Mouse (Mus musculus) hindbrain, embryonic 13.5 days (tissue): Measurements from ENCODE around the gene Ptpre. TPM values are rescaled to one million over a fixed set of nuclear protein-coding genes. Genes with fewer than 3 reads are reported as not detected.
"Not testable (repeated sequence)": the region's sequence is repeated elsewhere in the genome, so short reads cannot be mapped to it uniquely, and the experiment has no call there.

Experiments
- ATAC-seq: fragments of 200-750 bp; cut with Nextera tagmentation; 2 replicates; pipeline ENCODE4 v1.8.0; 2017; ENCODE audit warnings: moderate TSS enrichment; ENCODE audit not compliant: low FRiP score
- H3K27ac ChIP-seq: fragments of 300-500 bp; sonication (generic); 2 replicates; pipeline ENCODE4 v1.5.1; 2015; ENCODE audit warnings: inconsistent platforms, mild to moderate bottlenecking, moderate library complexity
- H3K27me3 ChIP-seq: fragments of 300-500 bp; sonication (generic); 2 replicates; pipeline ENCODE4 v1.6.1; 2015; ENCODE audit warnings: mild to moderate bottlenecking, inconsistent platforms
- H3K36me3 ChIP-seq: fragments of 300-500 bp; sonication (generic); 2 replicates; pipeline ENCODE4 v1.6.1; 2015; ENCODE audit warnings: mild to moderate bottlenecking, inconsistent platforms
- H3K4me1 ChIP-seq: fragments of 300-500 bp; sonication (generic); replicated peaks from 2 replicates; pipeline ENCODE4 v1.6.1; 2015; ENCODE audit warnings: inconsistent platforms
- H3K4me2 ChIP-seq: fragments of 300-500 bp; sonication (generic); 2 replicates; pipeline ENCODE4 v1.6.1; 2015; ENCODE audit warnings: inconsistent platforms, mild to moderate bottlenecking, moderate library complexity
- H3K4me3 ChIP-seq: fragments of 300-500 bp; sonication (generic); 2 replicates; pipeline ENCODE4 v1.5.1; 2015; ENCODE audit warnings: mild to moderate bottlenecking, inconsistent platforms
- H3K9ac ChIP-seq: fragments of 300-500 bp; sonication (generic); 2 replicates; pipeline ENCODE4 v1.6.1; 2015; ENCODE audit warnings: mild to moderate bottlenecking, inconsistent platforms
- H3K9me3 ChIP-seq: fragments of 300-500 bp; sonication (generic); 2 replicates; pipeline ENCODE4 v1.6.1; 2016; ENCODE audit warnings: inconsistent platforms
- WGBS: fragments of 180-500 bp; shearing (Covaris S2); methylation state at CpG from one replicate; pipeline ENCODE4 v1.1.7; 2015; 5-methylcytosine and 5-hydroxymethylcytosine counted together
- polyA plus RNA-seq: library from polyadenylated mRNA; unstranded; fragments of >200 nt; fragmentation: Nextera tagmentation; extraction: Ambion mirVana; gene quantifications from 2 replicates; pipeline ENCODE4 v1.2.1, GENCODE M21; 2015

The Ptpre gene
- polyA plus RNA-seq, 1 experiment from 2014 or later = 4.4 TPM

DNA sequence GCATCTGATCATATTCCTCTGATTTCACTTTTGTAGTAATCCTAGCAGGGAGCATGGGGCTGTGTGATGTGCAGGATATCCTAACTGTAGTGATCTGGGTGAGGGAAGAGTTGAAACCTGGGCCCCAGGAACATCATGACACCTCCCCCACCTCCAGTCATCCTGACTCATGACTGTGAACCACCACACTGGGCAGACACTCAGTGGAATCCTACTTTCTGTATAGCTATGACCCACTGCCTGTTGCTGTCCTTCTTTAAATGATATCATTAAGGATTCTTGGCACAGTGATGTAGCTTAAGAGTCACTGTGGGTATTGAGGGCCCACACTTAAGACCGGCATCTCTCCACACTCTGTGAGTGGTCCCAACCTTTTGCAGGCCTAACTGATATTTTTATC, 30.3 kb downstream of the Ptpre start:
- WGBS = 87% methylated on average over 1 of the region's 1 CpGs

DNA sequence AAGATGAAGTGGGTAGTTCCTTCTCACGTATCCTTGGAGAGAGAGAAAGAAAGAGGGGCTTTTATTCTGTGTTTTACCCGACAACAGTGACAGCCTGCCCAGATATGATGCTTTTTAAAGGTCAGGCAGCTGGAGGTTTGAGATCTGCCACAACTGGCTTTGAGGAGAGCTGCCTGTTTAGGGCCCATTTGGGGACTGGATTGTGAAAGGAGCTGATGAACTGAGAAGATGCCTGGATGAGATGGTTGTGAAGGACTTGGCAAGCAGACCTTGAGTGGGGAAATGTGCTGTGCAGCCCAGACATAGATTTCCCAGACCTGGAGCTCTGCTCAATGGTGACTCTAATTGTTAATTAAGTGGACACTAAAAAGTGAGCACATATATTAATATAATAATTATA, 31.3 kb downstream of the Ptpre start:
- Histone ChIP-seq H3K27ac (peak overlapping the region; percentile 6; the same call in 1 of the 2 replicates), H3K4me2 (no peak overlapping the region), H3K27me3 (no peaks in the 10 kb centered on the region), H3K36me3 (no peaks in the 10 kb centered on the region), H3K4me1 (peaks cover 23% of the 10 kb centered on the region), H3K9me3 (no peaks in the 10 kb centered on the region), H3K4me3 (no peak overlapping the region), H3K9ac (no peak overlapping the region)
- WGBS = 72% methylated on average over 2 of the region's 2 CpGs
- ATAC-seq = no peak

More for the DNA sequence above, 30.3 kb downstream of the Ptpre start:
- Histone ChIP-seq H3K27me3 (no peaks in the 10 kb centered on the region), H3K27ac (no peak overlapping the region; the same call in 1 of the 2 replicates), H3K4me3 (no peak overlapping the region), H3K4me2 (no peak overlapping the region), H3K9ac (no peak overlapping the region), H3K9me3 (no peaks in the 10 kb centered on the region), H3K36me3 (no peaks in the 10 kb centered on the region), H3K4me1 (peaks cover 23% of the 10 kb centered on the region)
- ATAC-seq = no peak

GRCm38 (mm10) chr7:135571392-135571791, 34.1 kb downstream of the Ptpre start:
- no peak for ATAC-seq
- no peak overlapping the region for H3K4me2 ChIP-seq
- H3K27me3 ChIP-seq = no peaks in the 10 kb centered on the region
- peaks cover 17% of the 10 kb centered on the region for H3K4me1 ChIP-seq
- H3K36me3 ChIP-seq = no peaks in the 10 kb centered on the region
- H3K27ac ChIP-seq = no peak overlapping the region
- H3K4me3 ChIP-seq = no peak overlapping the region
- H3K9ac ChIP-seq = no peak overlapping the region
- H3K9me3 ChIP-seq = no peaks in the 10 kb centered on the region

DNA sequence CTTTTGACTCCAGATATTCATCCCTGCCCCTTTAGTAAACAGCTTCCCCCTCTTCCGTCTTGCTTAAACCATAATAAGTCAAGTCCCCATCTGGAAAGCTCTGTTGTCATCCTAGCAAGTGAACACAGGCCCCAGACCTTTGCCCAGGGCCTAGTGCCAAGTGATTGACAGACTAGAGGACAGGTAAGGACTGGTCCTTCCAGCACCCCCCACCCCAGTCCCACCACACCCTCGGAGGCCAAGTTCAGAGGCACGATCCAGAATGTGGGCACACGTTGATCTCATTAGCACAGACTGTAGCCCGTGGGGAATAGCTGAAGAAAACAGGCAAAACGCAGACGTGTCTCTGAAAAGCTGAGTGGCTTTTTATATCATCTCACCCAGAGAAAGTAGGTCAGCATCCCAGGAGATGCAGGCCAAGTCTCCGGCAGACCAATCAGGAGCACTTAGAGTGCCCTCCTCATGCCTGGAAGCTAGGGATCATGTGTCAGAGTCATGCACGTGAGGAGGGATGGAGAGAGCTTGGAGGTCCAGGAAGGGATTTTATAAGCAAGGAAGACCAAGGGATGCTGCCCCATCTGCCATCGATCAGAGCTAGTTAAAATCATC, 34.8 kb downstream of the Ptpre start:
- Histone ChIP-seq H3K27me3 (no peaks in the 10 kb centered on the region), H3K4me3 (no peak overlapping the region), H3K27ac (peak overlapping the region; percentile 48; the same call in 1 of the 2 replicates), H3K9me3 (no peaks in the 10 kb centered on the region), H3K4me2 (no peak overlapping the region), H3K4me1 (peaks cover 17% of the 10 kb centered on the region), H3K36me3 (no peaks in the 10 kb centered on the region), H3K9ac (no peak overlapping the region)
- no peak for ATAC-seq
- 62% methylated on average over 10 of the region's 10 CpGs for WGBS

GRCm38 (mm10) chr7:135575319-135576069, 38.2 kb downstream of the Ptpre start:
- 88% methylated on average over 7 of the region's 7 CpGs for WGBS
- not testable (repeated sequence) for ATAC-seq, H3K4me1 ChIP-seq

GRCm38 (mm10) chr7:135576329-135576728, 39.0 kb downstream of the Ptpre start:
- Histone ChIP-seq H3K4me3 (no peak overlapping the region), H3K4me1 (peaks cover 10% of the 10 kb centered on the region), H3K9ac (no peak overlapping the region), H3K27me3 (no peaks in the 10 kb centered on the region), H3K9me3 (no peaks in the 10 kb centered on the region), H3K27ac (no peak overlapping the region), H3K36me3 (no peaks in the 10 kb centered on the region), H3K4me2 (no peak overlapping the region)
- 93% methylated on average over 3 of the region's 3 CpGs for WGBS
- no peak for ATAC-seq

More at GRCm38 (mm10) chr7:135575319-135576069, 38.2 kb downstream of the Ptpre start:
- H3K36me3 ChIP-seq, H3K27ac ChIP-seq, H3K4me3 ChIP-seq, H3K9ac ChIP-seq, H3K27me3 ChIP-seq, H3K9me3 ChIP-seq, H3K4me2 ChIP-seq: not testable (repeated sequence)

- Histone ChIP-seq H3K4me2 (no peak overlapping the region), H3K4me3 (no peak overlapping the region), H3K27ac (no peak overlapping the region), H3K9me3 (no peaks in the 10 kb centered on the region), H3K36me3 (no peaks in the 10 kb centered on the region), H3K9ac (no peak overlapping the region), H3K4me1 (peaks cover 9% of the 10 kb centered on the region; the same call in 1 of the 2 replicates), H3K27me3 (no peaks in the 10 kb centered on the region)
- WGBS = 82% methylated on average over 16 of the region's 16 CpGs
- ATAC-seq = no peak
These were observed 41.5 kb downstream of the Ptpre start for GRCm38 (mm10) chr7:135578715-135579325.

DNA sequence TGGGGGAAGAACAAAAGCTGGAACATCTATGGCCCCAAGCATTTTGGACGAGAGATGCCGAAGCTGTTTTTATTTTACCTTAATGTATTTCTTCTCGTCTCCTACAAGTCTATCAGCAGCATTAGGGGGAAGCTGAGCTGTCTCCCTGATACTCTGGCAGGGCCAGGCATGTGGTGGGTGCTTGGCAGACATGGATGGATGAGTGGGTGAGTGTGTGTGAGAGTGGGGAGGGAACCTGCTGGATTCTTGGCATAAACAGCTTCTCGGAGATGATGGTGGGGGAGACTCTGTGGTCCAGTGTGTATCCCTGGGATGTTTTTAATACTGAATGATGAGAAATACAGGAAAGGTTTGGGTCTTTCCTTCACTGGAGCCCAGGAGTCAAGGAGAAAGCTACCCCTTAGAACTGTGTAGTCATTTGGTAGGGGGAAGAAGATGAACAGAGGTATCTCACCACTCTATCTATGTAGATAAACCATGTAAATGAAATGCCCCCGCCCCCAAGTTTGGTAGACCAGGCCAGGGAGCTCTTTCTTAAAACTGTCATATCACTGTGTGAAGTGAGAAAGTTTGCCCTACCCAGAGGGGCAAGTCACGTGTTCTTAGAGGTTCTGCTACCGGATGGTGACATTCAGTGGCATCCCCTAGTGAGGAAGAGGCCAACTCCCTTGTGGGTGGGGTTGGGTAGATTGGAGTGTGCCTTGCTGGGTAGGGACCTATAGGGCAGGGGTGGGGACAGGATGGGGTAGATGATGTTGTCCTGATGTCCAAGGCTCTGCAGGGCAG, 43.2 kb downstream of the Ptpre start:
- no peak overlapping the region for H3K27ac ChIP-seq
- H3K4me2 ChIP-seq = no peak overlapping the region
- H3K9ac ChIP-seq = no peak overlapping the region
- no peaks in the 10 kb centered on the region for H3K36me3 ChIP-seq
- no peak overlapping the region for H3K4me3 ChIP-seq
- H3K9me3 ChIP-seq = no peaks in the 10 kb centered on the region
- H3K4me1 ChIP-seq = peaks cover 9% of the 10 kb centered on the region; the same call in 1 of the 2 replicates
- no peak for ATAC-seq
- WGBS = 81% methylated on average over 7 of the region's 7 CpGs
- no peaks in the 10 kb centered on the region for H3K27me3 ChIP-seq

GRCm38 (mm10) chr7:135581128-135581527, 43.8 kb downstream of the Ptpre start:
- Histone ChIP-seq H3K27ac (no peak overlapping the region), H3K9ac (no peak overlapping the region), H3K4me3 (no peak overlapping the region), H3K4me2 (no peak overlapping the region), H3K27me3 (no peaks in the 10 kb centered on the region), H3K9me3 (no peaks in the 10 kb centered on the region), H3K36me3 (no peaks in the 10 kb centered on the region), H3K4me1 (peaks cover 9% of the 10 kb centered on the region; the same call in 1 of the 2 replicates)
- 79% methylated on average over 5 of the region's 5 CpGs for WGBS
- ATAC-seq = no peak

- ATAC-seq = no peak
- peaks cover 13% of the 10 kb centered on the region; the same call in 1 of the 2 replicates for H3K4me1 ChIP-seq
- no peak overlapping the region for H3K4me3 ChIP-seq
- H3K36me3 ChIP-seq = no peaks in the 10 kb centered on the region
- H3K9me3 ChIP-seq = no peaks in the 10 kb centered on the region
- H3K4me2 ChIP-seq = no peak overlapping the region
- WGBS = 91% methylated on average over 1 of the region's 1 CpGs
- no peak overlapping the region for H3K27ac ChIP-seq
- no peaks in the 10 kb centered on the region for H3K27me3 ChIP-seq
- H3K9ac ChIP-seq = no peak overlapping the region
These were observed 47.9 kb downstream of the Ptpre start for GRCm38 (mm10) chr7:135585125-135585687.

GRCm38 (mm10) chr7:135586402-135586801, 49.1 kb downstream of the Ptpre start:
- Histone ChIP-seq H3K27ac (peak overlapping the region; percentile 19; the same call in 1 of the 2 replicates), H3K27me3 (no peaks in the 10 kb centered on the region)

More at GRCm38 (mm10) chr7:135586402-135586801, 49.1 kb downstream of the Ptpre start:
- 37% methylated on average over 4 of the region's 4 CpGs for WGBS
- no peak overlapping the region for H3K4me2 ChIP-seq
- H3K4me3 ChIP-seq = no peak overlapping the region
- H3K4me1 ChIP-seq = peaks cover 8% of the 10 kb centered on the region; the same call in 1 of the 2 replicates
- no peak for ATAC-seq
- no peak overlapping the region for H3K9ac ChIP-seq
- H3K36me3 ChIP-seq = no peaks in the 10 kb centered on the region
- no peaks in the 10 kb centered on the region for H3K9me3 ChIP-seq
